Mouse (Mus musculus): Measurements from ENCODE around the gene Ncapg2. TPM values are rescaled to one million over a fixed set of nuclear protein-coding genes. Genes with fewer than 3 reads are reported as not detected.

Gene Ncapg2
- total RNA-seq, 2 experiments from 2014 or later: 315 to 548 TPM

DNA sequence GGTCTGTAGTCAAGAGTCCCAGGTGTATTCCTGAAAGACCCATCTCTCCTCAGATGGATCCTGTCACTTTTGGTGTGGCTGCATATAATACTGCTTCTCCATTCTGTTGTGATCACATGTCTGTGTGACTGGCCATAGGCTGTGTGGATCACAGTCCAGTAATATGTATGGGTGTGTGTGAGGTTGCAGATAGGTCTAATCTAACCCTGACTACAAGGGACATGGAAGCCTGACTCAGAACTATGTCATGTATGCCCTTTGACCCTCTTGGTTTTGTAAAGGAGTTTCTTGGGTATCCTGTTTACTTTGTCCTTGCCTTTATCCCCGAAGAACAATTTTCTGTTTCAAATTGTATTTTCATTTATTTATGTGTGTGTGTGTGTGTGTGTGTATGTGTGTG lies 107.3 kb downstream of the Ncapg2 start:
- no peak for ATAC-seq (replicated peaks; ENCODE audit: low FRiP score, poor library complexity, severe bottlenecking)

Other genes starting within 250 kb of the Ncapg2 start
- 5.0 and 6.8 TPM in 2 replicates for gene Wdr60, start 142.4 kb upstream of the Ncapg2 start, total RNA-seq (2015; ENCODE audit: low replicate concordance)
- 1.9 and 2.6 TPM in 2 replicates for gene Wdr60, start 142.4 kb upstream of the Ncapg2 start, total RNA-seq (2017; ENCODE audit: low replicate concordance)
- not detected in 2 replicates for gene Gm11027, start 130.0 kb upstream of the Ncapg2 start, total RNA-seq (2015; ENCODE audit: low replicate concordance)
- gene Gm11027, start 130.0 kb upstream of the Ncapg2 start, total RNA-seq (2017; ENCODE audit: low replicate concordance): not detected in 2 replicates
- 120 and 140 TPM in 2 replicates for gene Esyt2, start 124.2 kb upstream of the Ncapg2 start, total RNA-seq (2015; ENCODE audit: low replicate concordance)
- gene Esyt2, start 124.2 kb upstream of the Ncapg2 start, total RNA-seq (2017; ENCODE audit: low replicate concordance): 117 and 161 TPM in 2 replicates
- gene Ptprn2, start 80.3 kb downstream of the Ncapg2 start, total RNA-seq (2015; ENCODE audit: low replicate concordance): not detected in 2 replicates
- not detected in 2 replicates for gene Ptprn2, start 80.3 kb downstream of the Ncapg2 start, total RNA-seq (2017; ENCODE audit: low replicate concordance)

Data from erythroid progenitor cell, adult 5-6 weeks (primary cell).